Comparison of ENCODE assay signal across 9 mouse cellular contexts in genomic region chr5:9427581-9428241, GRCm38 (mm10).
DNase-seq lines count a peak whose midpoint lies in the region; ATAC-seq lines count a peak whose summit lies in the region.
"Had no signal": no experiment of that assay in that cellular context is flagged by ENCODE, and none has a peak within 500 bp of the region (broad histone marks: within the 10 kb centered on the region; RNA-seq: fewer than 3 reads in every experiment).

No protein-coding gene starts in this region.

- ATAC-seq in forebrain, embryonic 13.5 days = peak; percentile 78
- ATAC-seq in midbrain, embryonic 12.5 days (ENCODE audit: low FRiP score, low read depth) = peak; percentile 84

- H3K4me1 ChIP-seq in forebrain, embryonic 13.5 days = no peaks in the 10 kb centered on the region
- no peaks in the 10 kb centered on the region for H3K4me1 ChIP-seq in midbrain, embryonic 12.5 days
- H3K4me1 ChIP-seq: heart, embryonic 15.5 days had no signal

- no peak overlapping the region for H3K4me3 ChIP-seq in forebrain, embryonic 13.5 days
- no peak overlapping the region for H3K4me3 ChIP-seq in midbrain, embryonic 12.5 days
- H3K4me3 ChIP-seq: heart, embryonic 15.5 days had no signal

- H3K27ac ChIP-seq in forebrain, embryonic 13.5 days = no peak overlapping the region
- no peak overlapping the region for H3K27ac ChIP-seq in midbrain, embryonic 12.5 days (replicated peaks)
- H3K27ac ChIP-seq: heart, embryonic 15.5 days had no signal

- H3K9me3 ChIP-seq in forebrain, embryonic 13.5 days (replicated peaks) = no peaks in the 10 kb centered on the region
- H3K9me3 ChIP-seq in midbrain, embryonic 12.5 days = no peaks in the 10 kb centered on the region
- H3K9me3 ChIP-seq: heart, embryonic 15.5 days had no signal

- H3K36me3 ChIP-seq in forebrain, embryonic 13.5 days (ENCODE audit: poor library complexity, severe bottlenecking) = no peaks in the 10 kb centered on the region
- no peaks in the 10 kb centered on the region for H3K36me3 ChIP-seq in midbrain, embryonic 12.5 days
- H3K36me3 ChIP-seq: heart, embryonic 15.5 days had no signal

- H3K27me3 ChIP-seq in forebrain, embryonic 13.5 days = no peaks in the 10 kb centered on the region
- H3K27me3 ChIP-seq in midbrain, embryonic 12.5 days = no peaks in the 10 kb centered on the region
- H3K27me3 ChIP-seq: heart, embryonic 15.5 days had no signal

- WGBS in forebrain, embryonic 13.5 days = 46% methylated on average over 10 of the region's 10 CpGs
- 49% methylated on average over 10 of the region's 10 CpGs for WGBS in midbrain, embryonic 12.5 days

- DNase-seq in adrenal gland, adult (ENCODE audit: inconsistent age in 2 of 2, low spot score in 1 of 2) = peak; percentile 10 to 71
- no peak for DNase-seq in adrenal gland, postnatal 4 days (ENCODE audit: low spot score in 2 of 2)
- peak; percentile 10 for DNase-seq in CD4-positive helper T cell, adult 2 months (ENCODE audit: low read depth, low spot score)
- peak; percentile 10 for DNase-seq in c-Kit-positive CD71-negative TER-119-negative erythroid progenitor cells, embryonic 14.5 days (ENCODE audit: low read depth)
- DNase-seq in layer of hippocampus, adult 11-12 months (ENCODE audit: low spot score) = peak; percentile 50
- no peak for DNase-seq in T-cell, adult 2 months (ENCODE audit: low spot score)

- no peak overlapping the region for H3K9ac ChIP-seq in forebrain, embryonic 13.5 days
- no peak overlapping the region for H3K9ac ChIP-seq in midbrain, embryonic 12.5 days (replicated peaks)
- H3K9ac ChIP-seq: heart, embryonic 15.5 days had no signal

- no peak overlapping the region for H3K4me2 ChIP-seq in forebrain, embryonic 13.5 days
- no peak overlapping the region for H3K4me2 ChIP-seq in midbrain, embryonic 12.5 days (replicated peaks)
- H3K4me2 ChIP-seq: heart, embryonic 15.5 days had no signal

Comparison
In these comparisons a context has a peak if more than half of its experiments do, and no peak if none do; other contexts are left out.
1. DNase-seq: peak in adrenal gland, adult (2 of 2), CD4-positive helper T cell, adult 2 months (single experiment), c-Kit-positive CD71-negative TER-119-negative erythroid progenitor cells, embryonic 14.5 days (single experiment) and layer of hippocampus, adult 11-12 months (single experiment); none in adrenal gland, postnatal 4 days (0 of 2) and T-cell, adult 2 months (single experiment).